Mouse (Mus musculus) midbrain, embryonic 13.5 days (tissue): ENCODE data around the gene Cxcl15. TPM values are rescaled to one million over a fixed set of nuclear protein-coding genes. Genes with fewer than 3 reads are reported as not detected.

ENCODE experiments used
- microRNA-seq: library from miRNA; unstranded; fragments of <30 nt; microRNA quantifications from one replicate; pipeline ENCODE4, GENCODE M21; 2016
- polyA plus RNA-seq: library from polyadenylated mRNA; unstranded; fragments of >200 nt; fragmentation: Nextera tagmentation; extraction: Ambion mirVana; gene quantifications from 2 replicates; pipeline ENCODE4 v1.2.1, GENCODE M21; 2015

Gene Cxcl15
- polyA plus RNA-seq, 1 experiment from 2014 or later = not detected

Small RNA genes within 50 kb of the gene (microRNA-seq; reads per million reads assigned to microRNA genes)
- not detected for gene Gm24322

Other genes with a start within 250 kb of the Cxcl15 start
- gene 5830473C10Rik, start 233.4 kb upstream of the Cxcl15 start, polyA plus RNA-seq = not detected in 2 replicates
- gene Rassf6, start 153.9 kb upstream of the Cxcl15 start, polyA plus RNA-seq = 0.40 and 0.57 TPM in 2 replicates
- gene Cxcl5, start 35.2 kb upstream of the Cxcl15 start, polyA plus RNA-seq = not detected in 2 replicates
- gene Ppbp, start 26.0 kb upstream of the Cxcl15 start, polyA plus RNA-seq = 1.8 and 2.7 TPM in 2 replicates
- gene Pf4, start 22.1 kb upstream of the Cxcl15 start, polyA plus RNA-seq = 37.9 and 47.6 TPM in 2 replicates
- not detected in 2 replicates for gene Cxcl3, start 8.4 kb upstream of the Cxcl15 start, polyA plus RNA-seq
- 0.22 TPM in 1 of 2 replicates, not detected in the other for gene Cxcl1, start 96.7 kb downstream of the Cxcl15 start, polyA plus RNA-seq
- gene Cxcl2, start 109.3 kb downstream of the Cxcl15 start, polyA plus RNA-seq = not detected in 2 replicates
- gene Mthfd2l, start 136.6 kb downstream of the Cxcl15 start, polyA plus RNA-seq = 98.9 and 99.1 TPM in 2 replicates
- gene Epgn, start 232.9 kb downstream of the Cxcl15 start, polyA plus RNA-seq = 0.12 and 0.23 TPM in 2 replicates